Mouse (Mus musculus) CH12.LX (cell line): ENCODE data around the gene Serpinb1b. TPM values are rescaled to one million over a fixed set of nuclear protein-coding genes. Genes with fewer than 3 reads are reported as not detected.

Source experiments
- DNase-seq: peaks from one replicate; pipeline ENCODE4 v3.0.0-alpha.2; 2013; ENCODE audit errors: extremely low read depth
- H3K27ac ChIP-seq: 2 replicates; pipeline ENCODE4 v1.5.1; 2012; ENCODE audit warnings: low read depth, mild to moderate bottlenecking, control low read depth, moderate library complexity; ENCODE audit not compliant: insufficient read depth
- H3K27me3 ChIP-seq: replicated peaks from 2 replicates; pipeline ENCODE3; 2012; ENCODE audit warnings: inconsistent platforms
- H3K36me3 ChIP-seq, 2 experiments: replicated peaks in 1 of 2; 2 replicates each; pipeline versions ENCODE3 to v1.6.1; 2012; ENCODE audit warnings: inconsistent platforms in 1 of 2, low read length in 1 of 2, mild to moderate bottlenecking in 1 of 2, mixed read lengths in 1 of 2, moderate library complexity in 1 of 2; ENCODE audit not compliant: control insufficient read depth in 1 of 2, insufficient read depth in 1 of 2
- H3K4me1 ChIP-seq, 2 experiments: 2 replicates each; pipeline ENCODE4 v1.6.1; 2012; ENCODE audit warnings: inconsistent platforms in 1 of 2, moderate library complexity in 1 of 2; ENCODE audit not compliant: insufficient read depth in 2 of 2, control insufficient read depth in 1 of 2
- H3K4me2 ChIP-seq: 2 replicates; pipeline ENCODE4 v1.6.1; 2012; ENCODE audit warnings: low read depth, mild to moderate bottlenecking, control low read depth; ENCODE audit not compliant: poor library complexity, insufficient read depth, severe bottlenecking
- H3K4me3 ChIP-seq, 3 experiments: fragments of 150-350 bp in 1 of 3; sonication (generic) in 1 of 3; replicated peaks in 1 of 3; 2 replicates each; pipeline versions ENCODE3 to v1.5.1; 2011 to 2012; ENCODE audit warnings: low read depth in 2 of 3, low read length in 2 of 3, mild to moderate bottlenecking in 2 of 3, moderate library complexity in 2 of 3, control low read depth in 1 of 3, improper control_type of control experiment in 1 of 3, inconsistent platforms in 1 of 3, mixed read lengths in 1 of 3; ENCODE audit not compliant: poor library complexity in 1 of 3
- H3K79me2 ChIP-seq: replicated peaks from 2 replicates; pipeline ENCODE4 v1.6.1; 2012; ENCODE audit warnings: mild to moderate bottlenecking, moderate library complexity; ENCODE audit not compliant: control insufficient read depth, poor library complexity, insufficient read depth, severe bottlenecking; ENCODE audit errors: extremely low read depth
- H3K9ac ChIP-seq: 2 replicates; pipeline ENCODE4 v1.6.1; 2012; ENCODE audit warnings: low read depth, mild to moderate bottlenecking, control low read depth, moderate library complexity; ENCODE audit not compliant: insufficient read depth
- H3K9me3 ChIP-seq: replicated peaks from 2 replicates; pipeline ENCODE3; 2012; ENCODE audit warnings: low read length, inconsistent platforms, mixed read lengths
- BHLHE40 ChIP-seq: IDR thresholded peaks from 2 replicates; pipeline ENCODE4 v1.6.1; 2011; ENCODE audit warnings: mild to moderate bottlenecking, low read depth, low read length, improper control_type of control experiment
- CHD2 ChIP-seq: IDR thresholded peaks from 2 replicates; pipeline ENCODE4 v1.6.1; 2011; ENCODE audit warnings: low read length, improper control_type of control experiment
- ELF1 ChIP-seq: IDR thresholded peaks from 2 replicates; pipeline ENCODE4 v1.6.1; 2014; ENCODE audit warnings: low read depth, mild to moderate bottlenecking, inconsistent platforms, low read length, improper control_type of control experiment
- EP300 ChIP-seq: IDR thresholded peaks from 2 replicates; pipeline ENCODE4 v1.6.1; 2011; ENCODE audit warnings: low read length, improper control_type of control experiment
- ETS1 ChIP-seq: conservative IDR thresholded peaks from 2 replicates; pipeline ENCODE4 v1.6.1; 2012; ENCODE audit warnings: low read depth, mild to moderate bottlenecking, inconsistent platforms, low read length, improper control_type of control experiment, moderate library complexity
- HCFC1 ChIP-seq: IDR thresholded peaks from 2 replicates; pipeline ENCODE4 v1.6.1; 2012; ENCODE audit warnings: low read depth, mild to moderate bottlenecking, inconsistent platforms, low read length, improper control_type of control experiment
- IRF4 ChIP-seq: IDR thresholded peaks from 2 replicates; pipeline ENCODE4 v1.6.1; 2014; ENCODE audit warnings: low read depth, mild to moderate bottlenecking, inconsistent platforms, low read length, improper control_type of control experiment
- JUN ChIP-seq: IDR thresholded peaks from 2 replicates; pipeline ENCODE4 v1.6.1; 2011; ENCODE audit warnings: low read depth, mild to moderate bottlenecking, low read length, improper control_type of control experiment, moderate library complexity; ENCODE audit not compliant: insufficient read depth
- JUND ChIP-seq: conservative IDR thresholded peaks from 2 replicates; pipeline ENCODE4 v1.6.1; 2011; ENCODE audit warnings: low read depth, low read length, improper control_type of control experiment
- KAT2A ChIP-seq: IDR thresholded peaks from 2 replicates; pipeline ENCODE4 v1.6.1; 2012; ENCODE audit warnings: low read length, improper control_type of control experiment, inconsistent platforms; ENCODE audit not compliant: insufficient replicate concordance
- MAFK ChIP-seq: IDR thresholded peaks from 2 replicates; pipeline ENCODE4 v1.6.1; 2011; ENCODE audit warnings: low read length, improper control_type of control experiment; ENCODE audit not compliant: insufficient replicate concordance
- MAX ChIP-seq: IDR thresholded peaks from 2 replicates; pipeline ENCODE4 v1.6.1; 2011; ENCODE audit warnings: low read length, improper control_type of control experiment
- MAZ ChIP-seq: IDR thresholded peaks from 2 replicates; pipeline ENCODE4 v1.6.1; 2012; ENCODE audit warnings: low read depth, mild to moderate bottlenecking, inconsistent platforms, low read length, improper control_type of control experiment, moderate library complexity
- NRF1 ChIP-seq: IDR thresholded peaks from 2 replicates; pipeline ENCODE4 v1.6.1; 2014; ENCODE audit warnings: low read depth, mild to moderate bottlenecking, inconsistent platforms, low read length, improper control_type of control experiment, moderate library complexity
- POLR2A ChIP-seq: IDR thresholded peaks from 2 replicates; pipeline ENCODE4 v1.6.1; 2011; ENCODE audit warnings: low read depth, mild to moderate bottlenecking, improper control_type of control experiment, low read length
- POLR2AphosphoS2 ChIP-seq: IDR thresholded peaks from 2 replicates; pipeline ENCODE4 v1.6.1; 2011; ENCODE audit warnings: low read depth, low read length, improper control_type of control experiment
- RAD21 ChIP-seq: IDR thresholded peaks from 2 replicates; pipeline ENCODE4 v1.6.1; 2011; ENCODE audit warnings: low read depth, mild to moderate bottlenecking, low read length, improper control_type of control experiment, moderate library complexity
- RCOR1 ChIP-seq: conservative IDR thresholded peaks from 2 replicates; pipeline ENCODE4 v1.6.1; 2012; ENCODE audit warnings: low read depth, mild to moderate bottlenecking, inconsistent platforms, low read length, improper control_type of control experiment
- SIN3A ChIP-seq: IDR thresholded peaks from 2 replicates; pipeline ENCODE4 v1.6.1; 2012; ENCODE audit warnings: low read length, improper control_type of control experiment, inconsistent platforms
- SMC3 ChIP-seq: IDR thresholded peaks from 2 replicates; pipeline ENCODE4 v1.6.1; 2011; ENCODE audit warnings: low read depth, low read length, improper control_type of control experiment
- UBTF ChIP-seq: IDR thresholded peaks from 2 replicates; pipeline ENCODE4 v1.6.1; 2012; ENCODE audit warnings: low read depth, mild to moderate bottlenecking, inconsistent platforms, low read length, improper control_type of control experiment, moderate library complexity
- USF1 ChIP-seq: IDR thresholded peaks from 2 replicates; pipeline ENCODE4 v1.6.1; 2014; ENCODE audit warnings: low read depth, mild to moderate bottlenecking, inconsistent platforms, low read length, improper control_type of control experiment
- ZC3H11A ChIP-seq: IDR thresholded peaks from 2 replicates; pipeline ENCODE4 v1.6.1; 2012; ENCODE audit warnings: low read depth, mild to moderate bottlenecking, inconsistent platforms, low read length, improper control_type of control experiment
- ZMIZ1 ChIP-seq: IDR thresholded peaks from 2 replicates; pipeline ENCODE4 v1.6.1; 2012; ENCODE audit warnings: low read depth, mild to moderate bottlenecking, inconsistent platforms, low read length, improper control_type of control experiment
- dilution Hi-C: fragments of 300-500 bp; cut with MboI; formaldehyde crosslinking; loops from 2 replicates; pipeline ENCODE4 v1.14.3; 2020; ENCODE audit warnings: low sequenced_read_pairs; ENCODE audit not compliant: extremely low pct_unique_long_range_greater_than_20kb, extremely low pct_ligation_motif_present
- in situ Hi-C: fragments of 300-500 bp; cut with MboI; formaldehyde crosslinking; loops from 3 replicates; pipeline ENCODE4 v1.14.3; 2019; ENCODE audit warnings: low sequenced_read_pairs, low pct_ligation_motif_present, low pct_unique_long_range_greater_than_20kb, mixed read lengths
- polyA plus RNA-seq: library from polyadenylated mRNA; unstranded; fragments of >175 nt; gene quantifications from 2 replicates; pipeline ENCODE4 v1.2.1, GENCODE M21; 2012; ENCODE audit warnings: low read depth; ENCODE audit not compliant: insufficient read length
- total RNA-seq, 2 experiments: library from RNA; depleted of rRNA; stranded (reverse); fragments of 300-350 nt in 1 of 2; fragments of >200 nt in 1 of 2; gene quantifications; 2 replicates each; pipeline ENCODE4 v1.2.3; 2012 to 2014

The Serpinb1b gene
- total and polyA plus RNA-seq, 3 experiments: 0.08 to 0.98 (median 0.64) TPM

DNA sequence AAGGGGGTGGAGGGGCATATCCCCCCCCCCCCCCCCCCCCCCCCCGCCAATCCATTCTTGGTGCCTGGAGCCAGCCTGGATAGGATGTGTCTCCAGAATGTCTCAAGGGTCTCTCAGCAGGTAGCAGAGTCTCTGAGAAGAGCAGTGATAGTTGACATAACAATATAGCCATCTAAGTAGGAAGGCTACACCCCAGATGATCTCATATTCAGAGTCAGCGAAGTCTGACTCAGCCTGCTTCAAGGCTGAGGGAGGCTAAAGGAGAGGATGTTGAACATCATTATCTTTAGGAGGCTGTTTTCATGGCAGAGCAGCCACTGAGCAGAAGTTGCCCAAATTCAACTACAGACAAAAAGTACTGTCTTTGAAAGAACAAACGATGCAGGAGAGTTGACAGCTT, 48.1 kb upstream of the Serpinb1b start:
- dilution Hi-C loops: no loop called here
- TF ChIP-seq RCOR1 (no peak), MAX (no peak), JUND (no peak), BHLHE40 (no peak)
- no peak overlapping the region for H3K9ac ChIP-seq
- H3K27me3 ChIP-seq: no peaks in the 10 kb centered on the region
- no peak for DNase-seq
- no peaks in the 10 kb centered on the region for H3K36me3 ChIP-seq
- no peaks in the 10 kb centered on the region for H3K9me3 ChIP-seq
- no peak overlapping the region for H3K4me2 ChIP-seq
- H3K4me1 ChIP-seq: no peaks in the 10 kb centered on the region
- H3K4me3 ChIP-seq: no peak overlapping the region
- no peaks in the 10 kb centered on the region for H3K79me2 ChIP-seq
- in situ Hi-C loops: no loop called here
- H3K27ac ChIP-seq: no peak overlapping the region

DNA sequence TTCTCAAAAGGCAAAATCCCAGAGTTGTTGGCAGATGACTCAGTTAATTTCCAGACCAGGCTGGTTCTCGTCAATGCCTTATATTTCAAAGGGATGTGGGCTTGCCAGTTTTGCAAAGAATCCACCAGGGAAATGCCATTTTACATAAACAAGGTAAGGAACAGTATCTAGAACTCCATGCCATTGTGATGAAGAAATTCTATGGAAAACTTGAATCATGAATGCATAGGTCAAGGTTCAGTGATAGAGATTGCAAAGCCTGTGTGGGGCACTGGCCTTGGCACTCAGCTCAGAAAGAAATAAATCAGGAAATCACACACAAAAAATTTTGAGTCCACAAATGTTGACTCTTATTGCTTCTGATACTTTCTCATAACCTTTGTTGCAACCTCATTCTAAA, 42.9 kb upstream of the Serpinb1b start:
- in situ Hi-C loops: no loop called here
- dilution Hi-C loops: no loop called here
- Histone ChIP-seq H3K4me2 (no peak overlapping the region), H3K9me3 (peaks cover 4% of the 10 kb centered on the region), H3K4me1 (no peaks in the 10 kb centered on the region), H3K27ac (no peak overlapping the region), H3K9ac (no peak overlapping the region), H3K4me3 (no peak overlapping the region), H3K27me3 (no peaks in the 10 kb centered on the region), H3K79me2 (no peaks in the 10 kb centered on the region), H3K36me3 (no peaks in the 10 kb centered on the region)
- TF ChIP-seq POLR2A: no peak
- TF ChIP-seq UBTF: no peak
- no peak for TF ChIP-seq HCFC1
- TF ChIP-seq SMC3: no peak
- TF ChIP-seq KAT2A: no peak
- TF ChIP-seq ELF1: no peak
- no peak for TF ChIP-seq SIN3A
- DNase-seq: no peak

DNA sequence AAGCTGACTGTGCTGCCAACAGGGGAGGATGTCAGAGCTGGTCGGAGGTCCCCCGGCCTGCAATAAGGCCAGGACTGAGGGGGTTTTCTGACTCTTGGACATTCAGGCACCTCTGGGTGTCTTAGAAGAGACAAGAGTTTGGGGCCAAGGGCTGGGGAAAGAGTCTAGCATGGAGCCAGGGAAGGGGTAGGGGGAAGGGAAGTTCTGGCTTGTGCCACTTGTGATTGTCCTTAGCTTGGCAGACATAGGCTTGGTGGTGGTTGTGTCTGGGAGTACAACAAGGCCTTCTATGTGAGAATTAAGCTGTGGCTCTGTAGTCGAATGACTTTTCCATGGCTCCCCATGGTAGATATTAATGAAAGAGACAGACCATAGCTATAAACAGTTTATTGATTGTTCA, 34.8 kb upstream of the Serpinb1b start:
- dilution Hi-C loops: no loop called here
- H3K79me2 ChIP-seq: no peaks in the 10 kb centered on the region
- no peak for DNase-seq

More for the DNA sequence above, 34.8 kb upstream of the Serpinb1b start:
- Histone ChIP-seq H3K36me3 (no peaks in the 10 kb centered on the region), H3K27me3 (no peaks in the 10 kb centered on the region), H3K9me3 (peaks cover 3% of the 10 kb centered on the region), H3K4me2 (no peak overlapping the region), H3K4me1 (peaks cover 0 to 4% of the 10 kb centered on the region in 2 experiments; a peak in 1 of 4 replicates), H3K9ac (no peak overlapping the region), H3K4me3 (no peak overlapping the region), H3K27ac (no peak overlapping the region)
- TF ChIP-seq JUN (no peak), CHD2 (no peak), ZMIZ1 (no peak), RAD21 (no peak), KAT2A (no peak), RCOR1 (no peak), POLR2AphosphoS2 (no peak), ELF1 (no peak), MAX (no peak), MAZ (no peak), MAFK (no peak), ETS1 (no peak), ZC3H11A (no peak), NRF1 (no peak), BHLHE40 (no peak), USF1 (no peak), EP300 (no peak), SIN3A (no peak), IRF4 (no peak)
- in situ Hi-C loops: no loop called here
